Mouse (Mus musculus): ENCODE results near the gene Hspb1.

GRCm38 (mm10) chr5:135847460-135847859 lies 40.3 kb upstream of the Hspb1 start:
- TF ChIP-seq POLR2A (IDR thresholded peaks at IDR 0.05; ENCODE audit: insufficient read depth, low read depth, low read length) (no peak), CTCF (IDR thresholded peaks at IDR 0.05) (peak; percentile 12; the same call in 1 of the 2 replicates), EP300 (IDR thresholded peaks at IDR 0.05; ENCODE audit: insufficient read depth, low read depth, low read length) (no peak)
